Mouse (Mus musculus) intestine, embryonic 15.5 days (tissue): ENCODE measurements around the gene Rtn4. TPM values are rescaled to one million over a fixed set of nuclear protein-coding genes. Genes with fewer than 3 reads are reported as not detected.
"Not testable (repeated sequence)": the region's sequence is repeated elsewhere in the genome, so short reads cannot be mapped to it uniquely, and the experiment has no call there.

ENCODE experiments used
- ATAC-seq: fragments of 200-750 bp; cut with Nextera tagmentation; 2 replicates; pipeline ENCODE4 v1.8.0; 2017; ENCODE audit warnings: moderate TSS enrichment, moderate library complexity
- H3K27ac ChIP-seq: fragments of 300-500 bp; sonication (generic); 2 replicates; pipeline ENCODE4 v1.5.1; 2015; ENCODE audit warnings: mild to moderate bottlenecking, inconsistent platforms
- H3K27me3 ChIP-seq: fragments of 300-500 bp; sonication (generic); replicated peaks from 2 replicates; pipeline ENCODE4 v1.6.1; 2015; ENCODE audit warnings: inconsistent platforms
- H3K36me3 ChIP-seq: fragments of 300-500 bp; sonication (generic); 2 replicates; pipeline ENCODE4 v1.6.1; 2015; ENCODE audit warnings: inconsistent platforms
- H3K4me1 ChIP-seq: fragments of 300-500 bp; sonication (generic); replicated peaks from 2 replicates; pipeline ENCODE4 v1.6.1; 2015; ENCODE audit warnings: inconsistent platforms
- H3K4me2 ChIP-seq: fragments of 300-500 bp; sonication (generic); replicated peaks from 2 replicates; pipeline ENCODE4 v1.6.1; 2015; ENCODE audit warnings: mild to moderate bottlenecking, inconsistent platforms
- H3K4me3 ChIP-seq: fragments of 300-500 bp; sonication (generic); replicated peaks from 2 replicates; pipeline ENCODE4 v1.5.1; 2015; ENCODE audit warnings: inconsistent platforms
- H3K9ac ChIP-seq: fragments of 300-500 bp; sonication (generic); 2 replicates; pipeline ENCODE4 v1.6.1; 2015; ENCODE audit warnings: inconsistent platforms
- H3K9me3 ChIP-seq: fragments of 300-500 bp; sonication (generic); 2 replicates; pipeline ENCODE4 v1.6.1; 2016; ENCODE audit warnings: inconsistent platforms
- WGBS: fragments of 180-500 bp; shearing (Covaris S2); methylation state at CpG from one replicate; pipeline ENCODE4 v1.1.7; 2015; 5-methylcytosine and 5-hydroxymethylcytosine counted together
- polyA plus RNA-seq: library from polyadenylated mRNA; unstranded; fragments of >200 nt; fragmentation: Nextera tagmentation; extraction: Ambion mirVana; gene quantifications from 2 replicates; pipeline ENCODE4 v1.2.1, GENCODE M21; 2015

The Rtn4 gene
- polyA plus RNA-seq, 1 experiment from 2014 or later = 51.0 TPM

GRCm38 (mm10) chr11:29748750-29749467, 56.2 kb downstream of the Rtn4 start:
- no peaks in the 10 kb centered on the region for H3K9me3 ChIP-seq
- no peaks in the 10 kb centered on the region for H3K4me1 ChIP-seq
- no peak overlapping the region for H3K4me3 ChIP-seq
- H3K27me3 ChIP-seq = no peaks in the 10 kb centered on the region
- no peak overlapping the region for H3K27ac ChIP-seq
- peaks cover 5% of the 10 kb centered on the region; the same call in 1 of the 2 replicates for H3K36me3 ChIP-seq
- WGBS = 94% methylated on average over 8 of the region's 8 CpGs
- no peak overlapping the region for H3K4me2 ChIP-seq
- no peak overlapping the region for H3K9ac ChIP-seq
- ATAC-seq = no peak

GRCm38 (mm10) chr11:29749468-29749829, 56.7 kb downstream of the Rtn4 start:
- H3K27me3 ChIP-seq = no peaks in the 10 kb centered on the region
- 95% methylated on average over 1 of the region's 1 CpGs for WGBS
- no peak overlapping the region for H3K4me2 ChIP-seq
- no peak overlapping the region for H3K9ac ChIP-seq
- H3K9me3 ChIP-seq = no peaks in the 10 kb centered on the region
- H3K4me1 ChIP-seq = no peaks in the 10 kb centered on the region
- H3K27ac ChIP-seq = no peak overlapping the region
- peaks cover 5% of the 10 kb centered on the region; the same call in 1 of the 2 replicates for H3K36me3 ChIP-seq
- ATAC-seq = no peak
- H3K4me3 ChIP-seq = no peak overlapping the region

- no peak overlapping the region for H3K9ac ChIP-seq
- WGBS = 92% methylated on average over 2 of the region's 2 CpGs
- H3K36me3 ChIP-seq = peaks cover 5% of the 10 kb centered on the region; the same call in 1 of the 2 replicates
- ATAC-seq = no peak
- H3K4me3 ChIP-seq = no peak overlapping the region
- no peaks in the 10 kb centered on the region for H3K27me3 ChIP-seq
- no peak overlapping the region for H3K4me2 ChIP-seq
- H3K9me3 ChIP-seq = no peaks in the 10 kb centered on the region
- H3K27ac ChIP-seq = no peak overlapping the region
- H3K4me1 ChIP-seq = no peaks in the 10 kb centered on the region
These were observed 58.3 kb downstream of the Rtn4 start for GRCm38 (mm10) chr11:29751013-29751412.

GRCm38 (mm10) chr11:29751648-29752611, 59.2 kb downstream of the Rtn4 start:
- Histone ChIP-seq H3K9me3 (no peaks in the 10 kb centered on the region), H3K27me3 (no peaks in the 10 kb centered on the region), H3K4me1 (no peaks in the 10 kb centered on the region), H3K4me2 (no peak overlapping the region), H3K36me3 (no peaks in the 10 kb centered on the region), H3K27ac (no peak overlapping the region), H3K9ac (no peak overlapping the region), H3K4me3 (no peak overlapping the region)
- no peak for ATAC-seq
- WGBS = 82% methylated on average over 14 of the region's 14 CpGs

GRCm38 (mm10) chr11:29756007-29756406, 63.3 kb downstream of the Rtn4 start:
- not testable (repeated sequence) for H3K4me3 ChIP-seq, H3K4me1 ChIP-seq, H3K36me3 ChIP-seq, H3K27ac ChIP-seq, H3K27me3 ChIP-seq, H3K4me2 ChIP-seq, ATAC-seq, H3K9me3 ChIP-seq, H3K9ac ChIP-seq
- WGBS = 91% methylated on average over 5 of the region's 5 CpGs

GRCm38 (mm10) chr11:29758617-29759016, 65.9 kb downstream of the Rtn4 start:
- Histone ChIP-seq H3K4me3 (no peak overlapping the region), H3K4me1 (no peaks in the 10 kb centered on the region), H3K9ac (no peak overlapping the region), H3K27ac (no peak overlapping the region), H3K9me3 (no peaks in the 10 kb centered on the region), H3K36me3 (no peaks in the 10 kb centered on the region), H3K4me2 (no peak overlapping the region), H3K27me3 (no peaks in the 10 kb centered on the region)
- WGBS = 89% methylated on average over 5 of the region's 5 CpGs
- no peak for ATAC-seq

GRCm38 (mm10) chr11:29761387-29761786, 68.6 kb downstream of the Rtn4 start:
- Histone ChIP-seq H3K27me3 (no peaks in the 10 kb centered on the region), H3K9me3 (no peaks in the 10 kb centered on the region), H3K27ac (no peak overlapping the region), H3K9ac (no peak overlapping the region), H3K36me3 (no peaks in the 10 kb centered on the region), H3K4me3 (no peak overlapping the region), H3K4me1 (no peaks in the 10 kb centered on the region), H3K4me2 (no peak overlapping the region)
- WGBS = 93% methylated on average over 9 of the region's 9 CpGs
- no peak for ATAC-seq

- H3K27me3 ChIP-seq = no peaks in the 10 kb centered on the region
- H3K4me2 ChIP-seq = no peak overlapping the region
- no peak overlapping the region for H3K9ac ChIP-seq
- no peaks in the 10 kb centered on the region for H3K36me3 ChIP-seq
- no peak for ATAC-seq
- no peak overlapping the region for H3K27ac ChIP-seq
- no peaks in the 10 kb centered on the region for H3K9me3 ChIP-seq
- no peaks in the 10 kb centered on the region for H3K4me1 ChIP-seq
- H3K4me3 ChIP-seq = no peak overlapping the region
- WGBS = 67% methylated on average over 1 of the region's 1 CpGs
These were observed 70.0 kb downstream of the Rtn4 start for GRCm38 (mm10) chr11:29762768-29763167.

- 77% methylated on average over 4 of the region's 4 CpGs for WGBS
- H3K27ac ChIP-seq = no peak overlapping the region
- H3K27me3 ChIP-seq = no peaks in the 10 kb centered on the region
- no peaks in the 10 kb centered on the region for H3K4me1 ChIP-seq
- H3K4me3 ChIP-seq = no peak overlapping the region
- H3K9me3 ChIP-seq = no peaks in the 10 kb centered on the region
- no peak for ATAC-seq
- H3K4me2 ChIP-seq = no peak overlapping the region
- H3K9ac ChIP-seq = no peak overlapping the region
- H3K36me3 ChIP-seq = no peaks in the 10 kb centered on the region
These were observed 72.3 kb downstream of the Rtn4 start for GRCm38 (mm10) chr11:29765063-29765462.

GRCm38 (mm10) chr11:29766313-29766982, 73.7 kb downstream of the Rtn4 start:
- no peaks in the 10 kb centered on the region for H3K27me3 ChIP-seq
- ATAC-seq = no peak
- no peak overlapping the region for H3K27ac ChIP-seq
- no peak overlapping the region for H3K9ac ChIP-seq
- no peaks in the 10 kb centered on the region for H3K9me3 ChIP-seq
- WGBS = 77% methylated on average over 11 of the region's 11 CpGs
- no peaks in the 10 kb centered on the region for H3K4me1 ChIP-seq
- no peak overlapping the region for H3K4me2 ChIP-seq
- no peak overlapping the region for H3K4me3 ChIP-seq
- no peaks in the 10 kb centered on the region for H3K36me3 ChIP-seq

- Histone ChIP-seq H3K4me3 (no peak overlapping the region), H3K9me3 (no peaks in the 10 kb centered on the region), H3K36me3 (no peaks in the 10 kb centered on the region), H3K4me1 (no peaks in the 10 kb centered on the region), H3K27ac (no peak overlapping the region), H3K9ac (no peak overlapping the region), H3K4me2 (no peak overlapping the region), H3K27me3 (no peaks in the 10 kb centered on the region)
- ATAC-seq = no peak
These were observed 75.8 kb downstream of the Rtn4 start for GRCm38 (mm10) chr11:29768523-29768922.

GRCm38 (mm10) chr11:29770666-29771400, 78.1 kb downstream of the Rtn4 start:
- no peaks in the 10 kb centered on the region for H3K36me3 ChIP-seq
- no peak overlapping the region for H3K27ac ChIP-seq
- ATAC-seq = no peak
- H3K27me3 ChIP-seq = no peaks in the 10 kb centered on the region
- no peaks in the 10 kb centered on the region for H3K4me1 ChIP-seq
- H3K9ac ChIP-seq = no peak overlapping the region
- no peak overlapping the region for H3K4me2 ChIP-seq
- no peak overlapping the region for H3K4me3 ChIP-seq
- WGBS = 74% methylated on average over 3 of the region's 3 CpGs
- no peaks in the 10 kb centered on the region for H3K9me3 ChIP-seq
